Mouse (Mus musculus) lung, postnatal 14 days (tissue): ENCODE measurements around the gene Slc4a8.
A peak's percentile ranks its signal among the peaks of the same experiment; 100 is the strongest.
"Not testable (repeated sequence)": the region's sequence is repeated elsewhere in the genome, so short reads cannot be mapped to it uniquely, and the experiment has no call there.

Experiments used
- DNase-seq: peaks from one replicate; pipeline ENCODE4 v3.0.0; 2021

Gene Slc4a8

DNA sequence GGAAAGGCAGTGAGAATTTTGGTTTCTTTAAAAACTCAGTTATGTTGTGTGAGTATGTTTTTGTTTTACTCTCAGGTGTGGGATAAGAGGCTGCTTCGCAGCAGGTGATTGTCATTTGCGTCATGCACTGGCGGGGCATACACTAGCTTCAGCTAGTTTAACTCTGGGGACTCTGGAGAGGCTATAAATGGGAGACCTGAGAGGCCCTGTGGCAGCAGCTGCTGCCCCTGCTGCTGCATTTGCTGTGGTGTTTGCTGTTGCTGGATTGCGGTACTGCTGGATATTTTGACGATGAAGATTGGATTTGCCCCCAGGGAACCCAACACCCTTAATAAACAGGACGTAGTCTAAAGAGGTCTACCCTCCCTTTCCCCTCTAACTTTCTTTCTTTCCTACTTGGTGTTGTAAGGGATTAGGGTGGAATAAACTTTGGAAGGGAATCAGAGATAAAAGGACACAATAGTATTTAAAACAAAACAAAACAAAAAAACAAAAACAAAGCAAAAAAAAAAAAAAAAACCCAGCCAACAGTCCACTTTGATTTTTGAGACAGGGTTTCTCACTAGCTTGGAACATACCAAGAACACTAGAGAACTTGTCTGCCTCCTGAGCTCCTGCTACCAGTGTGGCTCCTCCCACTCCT is 14.9 kb upstream of the Slc4a8 start:
- no peak for DNase-seq

DNA sequence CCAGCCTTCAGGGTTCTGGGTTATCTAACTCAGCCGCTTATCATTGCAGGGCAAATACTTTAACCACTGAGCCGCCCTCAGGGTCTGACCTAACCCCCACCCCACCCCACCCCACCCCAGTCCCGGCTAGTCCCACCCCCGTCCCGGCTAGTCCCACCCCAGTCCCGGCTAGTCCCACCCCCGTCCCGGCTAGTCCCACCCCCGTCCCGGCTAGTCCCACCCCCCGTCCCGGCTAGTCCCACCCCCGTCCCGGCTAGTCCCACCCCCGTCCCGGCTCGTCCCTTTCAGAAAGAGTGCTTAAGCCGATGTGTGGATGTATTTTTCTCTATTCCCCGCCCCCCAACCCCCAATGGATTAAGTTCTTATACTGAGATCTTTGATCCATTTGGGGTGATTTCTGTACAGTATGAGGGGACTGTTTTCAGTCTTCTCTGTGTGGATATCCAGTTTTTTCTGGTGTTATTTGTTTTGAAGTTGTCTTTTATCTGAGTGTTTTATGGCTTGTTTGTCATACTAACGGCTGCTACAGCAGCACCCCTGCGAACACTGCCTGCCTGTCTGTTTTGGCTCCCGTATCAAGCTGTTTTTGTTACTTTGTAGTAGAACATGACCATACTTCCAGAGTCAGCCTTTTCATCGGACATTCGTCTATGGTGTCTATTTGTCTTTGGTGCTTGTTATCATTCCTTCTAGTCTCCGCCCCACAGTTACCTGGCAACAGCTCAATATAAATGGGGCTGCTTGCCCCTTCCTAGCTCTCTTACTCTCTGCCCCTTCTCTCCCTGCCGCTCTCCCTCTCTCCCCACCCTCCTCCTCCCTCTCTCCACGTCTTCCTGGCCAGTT is 14.2 kb upstream of the Slc4a8 start:
- DNase-seq: no peak

DNA sequence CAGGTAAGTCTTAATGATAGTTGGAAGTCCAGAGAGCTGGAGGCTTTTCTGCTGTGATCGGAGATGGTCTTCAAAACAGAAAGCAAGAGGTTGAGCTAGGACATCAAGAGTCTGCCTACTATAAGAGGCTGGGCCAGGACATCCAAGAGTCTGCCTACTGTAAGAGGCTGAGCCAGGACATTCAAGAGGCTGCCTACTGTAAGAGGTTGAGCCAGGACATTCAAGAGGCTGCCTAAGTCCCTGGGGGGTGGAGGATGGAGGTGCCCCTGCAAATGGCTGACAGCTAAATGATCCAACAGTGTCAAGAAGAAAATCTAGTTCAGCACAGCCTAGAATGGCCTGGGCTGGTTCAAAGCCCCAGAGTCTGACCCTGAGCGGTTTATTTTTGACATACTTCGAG is 13.0 kb upstream of the Slc4a8 start:
- DNase-seq: no peak

DNA sequence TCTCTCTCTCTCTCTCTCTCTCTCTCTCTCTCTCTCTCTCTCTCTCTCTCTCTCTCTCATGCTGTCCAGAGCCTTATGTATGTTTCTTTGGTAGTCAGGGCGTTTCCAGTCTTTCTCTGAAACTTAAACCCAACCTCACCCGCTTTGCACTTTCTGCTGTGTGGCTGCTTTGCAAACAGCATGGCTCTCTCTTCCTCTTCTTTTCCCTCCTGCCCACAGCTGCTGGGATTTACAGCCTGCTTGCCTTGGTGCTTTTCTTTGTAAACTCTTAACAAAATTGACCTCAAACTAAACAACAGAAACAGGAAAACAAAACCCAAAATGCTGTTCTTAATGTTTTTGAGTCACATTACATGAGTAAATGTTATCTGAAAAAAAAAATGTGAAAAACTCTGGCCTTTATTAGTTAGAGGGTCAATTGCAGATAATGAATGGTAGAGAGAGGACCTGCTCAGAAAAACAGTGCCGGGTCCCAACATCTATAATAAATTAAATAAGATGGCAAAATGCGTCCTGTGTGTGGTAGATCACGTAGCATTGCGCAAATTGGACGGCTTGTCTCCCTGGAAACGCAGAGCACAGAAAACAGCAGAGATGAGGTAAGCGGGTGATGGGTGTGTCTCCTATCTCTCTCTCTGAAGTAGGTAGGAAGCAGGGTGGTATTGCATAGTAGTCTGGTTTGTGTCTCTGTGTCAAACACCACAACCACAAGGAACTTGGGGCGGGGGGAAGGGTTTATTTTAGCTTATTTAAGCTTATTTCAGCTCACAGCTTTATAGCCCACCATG is 11.6 kb upstream of the Slc4a8 start:
- peak; percentile 24 for DNase-seq

DNA sequence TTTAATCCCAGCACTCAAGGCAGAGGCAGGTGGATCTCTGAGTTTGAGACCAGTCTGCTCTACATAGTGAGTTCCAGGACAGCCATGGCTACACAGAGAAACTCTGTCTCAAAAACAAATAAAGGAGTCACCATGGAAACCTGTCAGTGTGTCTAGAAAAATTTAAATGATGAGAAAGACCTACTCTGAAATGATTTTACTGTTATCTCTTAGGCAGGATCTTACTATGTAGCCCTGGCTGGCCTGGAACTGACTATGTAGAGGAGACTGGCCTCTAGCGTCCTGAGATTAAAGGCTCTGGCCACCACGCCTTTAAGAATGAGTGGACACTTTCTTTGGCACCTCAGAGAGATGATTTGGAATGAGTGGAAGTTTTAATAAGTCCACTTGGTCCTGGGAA is 9.1 kb upstream of the Slc4a8 start:
- DNase-seq: no peak

DNA sequence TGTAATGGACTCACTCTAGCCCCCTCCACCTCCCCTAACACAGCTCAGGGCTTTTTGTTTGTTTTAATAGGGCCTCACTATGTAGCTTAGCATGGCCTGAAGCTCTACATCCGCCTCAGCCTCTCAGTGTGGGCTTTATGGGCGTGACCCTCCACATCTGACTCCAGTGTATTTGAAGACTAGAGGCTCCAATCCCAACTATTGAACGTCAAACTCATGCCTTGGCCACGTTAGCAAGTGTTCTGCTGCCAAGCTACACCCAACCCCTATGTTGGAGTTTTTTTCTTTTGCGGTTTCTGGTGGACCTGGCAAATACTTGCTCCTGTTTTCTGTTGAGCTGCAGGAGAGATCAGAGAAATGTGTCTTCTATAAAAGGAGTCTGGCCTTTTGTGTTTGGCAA is 8.5 kb upstream of the Slc4a8 start:
- DNase-seq: no peak

DNA sequence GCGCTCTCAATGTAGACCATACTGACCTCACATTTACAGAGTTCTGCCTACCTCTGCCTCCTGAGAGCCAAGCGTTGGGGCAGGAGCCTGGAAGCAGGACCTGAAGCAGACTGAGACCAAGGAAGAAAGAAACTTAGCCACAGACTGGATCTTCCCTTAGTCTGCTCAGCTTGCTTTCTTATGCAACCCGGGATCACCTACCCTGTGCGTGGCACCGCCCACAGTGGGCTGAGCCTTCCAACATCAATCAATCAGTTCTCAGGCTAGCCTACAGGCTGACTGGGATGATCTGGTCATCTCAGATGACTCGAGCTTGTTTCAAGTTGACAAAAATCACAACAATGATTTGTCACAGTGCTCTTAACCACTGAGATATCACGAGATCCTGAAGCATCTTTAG is 7.5 kb upstream of the Slc4a8 start:
- no peak for DNase-seq

DNA sequence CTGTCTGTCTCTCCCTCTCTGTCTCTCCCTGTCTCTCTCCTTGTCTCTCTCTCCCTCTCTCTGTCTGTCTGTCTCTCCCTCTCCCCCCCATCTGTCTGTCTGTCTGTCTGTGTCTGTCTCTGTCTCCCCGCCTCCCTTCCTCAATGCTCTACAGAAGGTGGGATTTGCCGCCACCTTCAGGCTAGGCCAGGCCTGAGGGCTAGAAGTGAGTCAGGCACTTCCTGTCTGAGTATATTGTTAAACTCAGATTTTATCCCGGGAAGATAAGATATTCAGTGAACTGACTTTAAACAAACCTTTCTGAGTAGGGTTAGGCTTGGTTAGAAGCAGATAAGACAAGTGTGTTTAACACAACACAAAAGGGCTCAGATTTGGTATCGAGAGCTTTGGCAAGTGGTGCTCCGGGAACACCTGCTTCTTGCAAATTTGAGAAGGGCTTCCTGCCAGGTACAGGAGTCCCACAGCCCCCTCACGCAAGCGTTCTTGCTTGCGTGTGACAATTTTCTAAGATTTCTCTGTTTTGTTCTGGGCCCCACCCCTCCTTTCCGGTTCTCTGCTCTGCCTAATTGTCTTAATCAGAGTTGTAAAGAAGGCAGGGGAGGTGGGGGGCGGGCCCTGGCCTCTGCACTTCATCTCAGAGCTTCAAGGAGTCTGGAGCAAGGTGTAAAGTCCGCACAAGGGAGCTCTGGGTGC is 6.6 kb upstream of the Slc4a8 start:
- DNase-seq: peak; percentile 46

DNA sequence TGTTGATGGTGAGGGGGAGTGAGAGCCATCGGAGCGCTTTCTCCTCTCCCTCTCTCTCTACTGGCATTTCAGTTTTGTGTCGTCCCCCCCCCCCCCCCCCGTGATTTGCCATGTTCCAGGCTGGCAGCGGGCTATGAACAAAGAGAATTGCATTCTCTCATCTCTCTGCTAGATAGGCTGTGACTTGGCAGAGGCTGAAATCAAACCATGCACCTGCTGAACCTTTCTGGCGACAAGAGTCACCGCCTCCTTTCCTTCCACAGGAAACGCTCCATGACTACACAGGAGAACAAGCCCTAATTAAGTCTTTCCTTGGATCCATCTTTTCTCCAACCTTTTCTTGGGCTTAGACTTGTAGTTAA is 6.1 kb upstream of the Slc4a8 start:
- no peak for DNase-seq

DNA sequence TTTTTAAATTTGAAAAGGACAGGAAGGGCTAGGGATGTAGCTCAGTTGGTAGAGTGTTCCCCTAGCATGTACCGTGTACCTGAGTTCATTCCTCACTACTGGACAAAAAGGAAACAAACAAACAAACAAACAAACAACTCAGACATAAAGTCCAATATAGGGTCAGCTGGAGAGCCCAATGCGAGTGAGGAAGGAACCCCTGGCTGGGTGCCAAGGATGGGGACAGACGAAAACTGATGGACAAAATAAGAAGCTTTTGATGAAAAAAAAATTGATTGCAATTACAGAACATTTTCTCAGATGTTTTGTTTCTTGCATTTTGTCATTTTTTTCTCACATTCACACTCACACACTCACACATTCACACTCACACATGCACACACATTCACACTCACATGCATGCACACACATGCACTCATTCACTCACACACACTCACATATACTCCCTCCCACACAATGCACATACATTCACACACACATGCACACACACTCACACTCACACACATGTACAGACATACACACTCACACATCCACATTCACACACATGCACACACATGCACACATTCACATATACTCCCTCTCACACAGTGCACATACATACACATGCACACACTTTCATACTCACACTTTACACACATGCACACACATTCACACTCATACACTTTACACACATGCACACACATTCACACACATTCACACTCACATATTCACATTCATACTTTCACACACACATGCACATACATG is 5.5 kb upstream of the Slc4a8 start:
- no peak for DNase-seq

DNA sequence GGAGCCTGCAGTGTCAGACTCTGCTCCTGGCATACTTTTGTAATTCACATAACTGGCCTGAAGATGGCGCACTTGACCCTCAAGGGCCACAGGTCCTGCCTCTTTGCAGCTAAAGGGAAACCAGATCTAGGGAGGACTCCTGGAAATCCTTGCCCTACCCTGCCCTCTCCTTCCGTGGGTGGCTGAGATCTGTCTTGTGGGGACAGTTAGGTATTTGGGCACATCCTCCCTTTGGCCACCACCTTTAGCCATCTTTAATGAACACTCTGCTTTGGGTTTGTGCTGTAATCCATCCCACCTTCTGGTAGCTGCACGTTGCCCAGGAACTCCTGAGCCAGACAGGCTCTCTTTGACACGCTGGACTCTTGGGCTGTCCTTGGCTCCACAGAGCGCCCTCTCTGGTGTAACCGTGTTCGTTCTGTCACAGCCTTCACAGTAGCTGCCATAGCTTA is 4.0 kb upstream of the Slc4a8 start:
- DNase-seq: peak; percentile 75

DNA sequence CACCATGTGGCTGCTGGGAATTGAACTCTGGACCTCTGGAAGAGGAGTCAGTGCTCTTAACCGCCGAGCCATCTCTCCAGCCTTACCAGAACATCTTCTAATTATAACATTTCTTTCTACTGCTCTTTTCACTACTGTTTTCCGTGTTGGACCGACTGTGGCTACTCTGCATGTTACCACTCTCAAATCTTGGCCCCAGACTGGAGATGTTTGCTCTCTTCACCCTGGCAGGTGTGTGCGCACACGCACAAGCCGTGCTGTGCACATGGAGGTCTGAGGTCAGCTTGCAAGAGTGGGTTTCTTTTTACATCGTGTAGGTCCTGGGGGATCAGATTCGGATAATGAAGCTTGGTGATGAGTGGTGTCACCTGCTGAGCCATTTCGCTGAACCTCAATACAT is 2.3 kb upstream of the Slc4a8 start:
- no peak for DNase-seq

DNA sequence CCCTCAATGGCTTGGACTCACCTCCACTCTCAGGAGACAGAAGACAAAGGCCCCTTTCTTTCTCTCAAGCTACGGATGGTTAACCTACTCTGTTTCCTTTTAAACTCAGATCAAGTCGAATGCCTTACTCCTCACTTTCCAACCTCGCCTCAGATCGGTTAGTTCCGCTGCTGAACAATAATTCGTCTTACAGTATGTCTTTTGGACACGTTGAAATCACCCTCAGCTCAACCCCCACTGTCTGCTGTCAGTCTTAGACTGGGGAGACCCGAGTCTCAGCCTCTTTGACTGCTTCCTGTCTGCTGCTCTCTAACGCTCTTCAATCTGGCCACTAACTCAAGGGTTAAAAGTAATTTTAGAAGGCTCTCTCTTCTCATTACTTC is 520 bp upstream of the Slc4a8 start:
- no peak for DNase-seq

DNA sequence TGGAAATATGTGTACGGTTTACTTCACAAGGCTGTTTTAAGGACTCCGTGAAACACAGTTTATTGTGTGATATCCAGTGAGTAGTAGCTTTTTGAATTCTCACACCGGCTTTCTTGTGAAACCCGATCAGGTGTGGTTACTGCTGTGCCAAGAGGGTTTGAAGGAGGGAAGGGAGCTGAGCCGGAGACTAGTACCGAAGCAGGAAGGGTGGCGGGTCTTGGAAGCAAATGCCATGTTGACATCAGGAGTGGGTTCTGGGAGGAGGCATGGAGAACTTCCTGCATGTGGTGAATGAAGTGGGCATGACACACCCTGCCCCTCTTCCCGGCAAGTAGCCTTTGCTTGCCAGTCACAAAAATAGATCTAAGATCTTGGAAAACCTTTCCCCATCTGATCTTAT is 1.1 kb downstream of the Slc4a8 start:
- DNase-seq: no peak

DNA sequence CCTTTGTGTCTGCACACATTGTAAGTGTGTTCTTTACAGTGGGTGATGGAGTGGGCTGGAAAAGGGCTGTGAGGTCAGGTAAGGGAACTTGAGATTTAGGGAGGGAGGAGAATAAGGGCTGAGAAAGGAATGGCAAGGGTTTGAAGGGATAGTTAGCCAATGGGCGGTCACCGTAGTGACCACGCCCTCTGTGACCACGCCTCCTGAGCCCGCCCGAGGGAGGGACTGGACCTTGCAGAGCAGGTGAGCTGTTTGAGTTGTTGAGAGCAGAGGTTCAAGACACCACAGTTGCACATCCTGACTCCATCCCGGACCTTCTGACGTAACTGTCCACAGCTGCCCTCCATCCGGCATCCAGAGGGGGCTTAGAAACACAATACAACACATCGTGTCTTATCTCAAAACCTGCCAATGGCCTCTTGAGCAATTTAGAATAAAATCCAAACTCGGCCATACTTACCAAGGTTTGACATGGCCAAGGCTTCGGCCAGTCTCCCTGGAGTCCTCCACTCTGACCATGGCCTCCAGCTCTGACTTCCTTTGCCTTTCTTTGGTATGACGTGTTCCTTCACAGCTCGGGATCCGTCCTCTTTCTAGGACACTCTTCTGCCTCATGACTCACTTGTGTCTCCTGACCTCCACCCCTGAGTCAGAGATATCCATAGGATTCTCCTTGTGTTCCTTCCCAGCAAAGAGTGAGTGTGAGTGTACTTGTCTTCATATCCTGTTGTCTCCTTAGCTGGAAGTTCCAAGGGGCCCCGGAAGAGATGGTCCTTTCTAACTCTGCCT is 2.8 kb downstream of the Slc4a8 start:
- DNase-seq: no peak

DNA sequence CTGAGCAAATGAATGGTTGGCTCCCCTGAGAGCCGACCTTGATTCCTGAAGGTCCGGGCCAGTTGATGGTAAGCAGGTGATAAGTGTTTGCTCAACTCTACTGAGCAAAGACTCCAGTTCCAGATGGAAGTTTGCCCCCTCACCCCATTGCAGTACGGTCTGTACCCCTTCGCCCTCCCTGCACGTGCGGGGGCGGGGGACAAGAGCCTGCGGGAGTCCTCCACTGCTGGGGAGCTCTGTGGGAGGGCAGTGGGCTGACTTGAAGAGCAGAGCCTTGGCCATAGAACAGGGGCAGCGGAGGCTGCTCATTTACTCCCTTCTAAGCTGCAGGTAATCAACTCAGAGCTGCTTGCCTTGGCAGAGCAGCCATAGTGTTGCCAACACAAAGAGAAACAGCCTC is 5.3 kb downstream of the Slc4a8 start:
- no peak for DNase-seq

DNA sequence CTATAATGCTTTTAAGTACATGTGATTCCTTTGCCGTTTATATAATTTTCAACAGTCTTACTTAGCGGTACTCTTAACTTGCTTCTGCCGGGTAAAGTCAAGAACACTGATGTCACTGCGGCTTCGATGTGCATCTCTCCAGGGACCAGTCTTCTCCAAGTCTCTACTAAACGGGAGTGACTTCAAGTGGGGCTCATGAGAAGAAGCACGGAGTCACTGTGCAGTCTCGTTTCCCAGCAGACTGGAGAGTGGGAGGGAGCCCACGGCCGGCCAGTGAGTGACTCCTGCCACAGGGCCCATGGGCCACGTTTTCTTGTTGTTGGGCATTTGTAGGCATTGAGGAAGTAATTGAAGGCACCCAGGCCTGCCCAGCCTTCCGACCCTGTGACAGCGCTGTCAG is 6.3 kb downstream of the Slc4a8 start:
- DNase-seq: no peak

DNA sequence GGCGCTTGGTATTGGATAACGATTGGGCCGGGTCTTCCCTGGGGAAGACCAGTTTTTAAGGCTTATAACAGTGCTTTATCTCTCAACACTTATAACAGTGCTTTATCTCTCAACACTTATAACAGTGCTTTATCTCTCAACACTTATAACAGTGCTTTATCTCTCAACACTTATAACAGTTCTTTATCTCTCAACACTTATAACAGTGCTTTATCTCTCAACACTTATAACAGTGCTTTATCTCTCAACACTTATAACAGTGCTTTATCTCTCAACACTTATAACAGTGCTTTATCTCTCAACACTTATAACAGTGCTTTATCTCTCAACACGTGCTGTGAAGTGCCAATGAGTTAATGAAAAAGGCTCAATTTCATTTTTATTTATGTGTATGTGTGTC is 7.5 kb downstream of the Slc4a8 start:
- not testable (repeated sequence) for DNase-seq

DNA sequence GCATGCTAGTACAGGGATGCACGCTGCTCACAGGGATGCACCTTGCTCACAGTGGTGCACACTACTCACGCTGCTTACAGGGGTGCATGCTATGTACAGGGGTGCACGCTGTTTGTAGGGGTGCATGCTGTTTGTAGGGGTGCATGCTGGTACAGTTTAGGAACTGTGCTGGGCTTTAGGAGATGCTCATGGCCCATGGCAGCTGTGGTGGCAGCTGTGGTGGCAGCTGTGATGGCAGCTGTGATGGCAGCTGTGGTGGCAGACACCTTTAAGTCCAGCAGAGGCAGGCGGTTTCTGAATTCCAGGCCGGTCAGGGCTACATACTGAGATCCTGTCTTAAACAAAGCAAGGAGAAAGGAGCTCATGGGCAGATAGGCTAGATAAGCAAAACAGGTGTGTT is 8.8 kb downstream of the Slc4a8 start:
- DNase-seq: no peak

DNA sequence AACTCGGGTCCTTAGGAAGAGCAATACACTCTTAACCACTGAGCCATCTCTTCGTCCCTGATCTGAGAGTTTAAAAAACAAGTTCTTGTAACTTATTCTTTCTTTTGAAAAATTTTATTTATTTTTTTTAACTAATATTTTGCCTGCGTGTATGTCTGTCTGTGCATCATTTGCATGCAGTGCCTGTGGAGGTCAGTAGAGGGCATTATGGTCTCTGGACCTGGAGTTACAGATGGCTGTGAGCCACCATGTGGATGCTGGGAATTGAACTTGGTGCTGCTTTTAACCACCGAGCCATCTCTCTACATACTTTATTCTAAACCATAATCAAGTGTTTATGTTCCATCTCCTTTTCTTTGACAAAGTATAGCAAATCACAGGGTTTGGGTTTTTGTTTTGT is 11.1 kb downstream of the Slc4a8 start:
- DNase-seq: no peak

DNA sequence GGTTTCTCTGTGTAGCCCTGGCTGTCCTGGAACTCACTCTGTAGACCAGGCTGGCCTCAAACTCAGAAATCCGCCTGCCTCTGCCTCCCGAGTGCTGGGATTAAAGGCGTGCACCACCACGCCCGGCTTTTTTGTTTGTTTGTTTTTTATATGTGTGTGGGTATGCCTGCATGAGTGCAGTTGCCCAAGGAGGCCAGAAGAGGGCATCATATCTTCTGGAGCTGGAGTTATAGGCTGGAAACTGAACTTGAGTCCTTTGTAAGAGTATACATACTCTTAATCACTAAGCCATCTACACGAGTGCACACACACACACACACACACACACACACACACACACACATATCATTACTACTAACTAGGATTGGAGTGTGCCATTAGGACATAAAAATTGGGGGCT is 12.3 kb downstream of the Slc4a8 start:
- DNase-seq: not testable (repeated sequence)
